Mouse (Mus musculus) hematopoietic stem cell, adult 5-6 weeks (primary cell): ENCODE data around the gene Gm10188. TPM values are rescaled to one million over a fixed set of nuclear protein-coding genes. Genes with fewer than 3 reads are reported as not detected.

Experiments
- ATAC-seq, 2 experiments: fragments of 125-278 bp in 1 of 2; replicated peaks in 1 of 2; 2 replicates each; pipeline ENCODE4 v1.8.0; 2016 to 2017; ENCODE audit warnings: inconsistent platforms in 2 of 2, mild to moderate bottlenecking in 2 of 2, moderate number of reproducible peaks in 2 of 2, low read depth in 1 of 2, moderate TSS enrichment in 1 of 2; ENCODE audit not compliant: low FRiP score in 2 of 2, poor library complexity in 2 of 2, severe bottlenecking in 2 of 2, insufficient read depth in 1 of 2, low TSS enrichment in 1 of 2
- total RNA-seq: library from RNA; stranded (forward); fragments of 172-1452, 232-1000 nt; gene quantifications from 2 replicates; pipeline ENCODE4 v1.2.3, GENCODE M21; 2017

Gene Gm10188
- total RNA-seq, 1 experiment from 2014 or later = not detected

GRCm38 (mm10) chr1:132234757-132235273, 5.2 kb upstream of the Gm10188 start:
- no peak for ATAC-seq

- ATAC-seq = no peak
Measured at GRCm38 (mm10) chr1:132233566-132233965, 4.0 kb upstream of the Gm10188 start.

GRCm38 (mm10) chr1:132231470-132232274, 2.1 kb upstream of the Gm10188 start:
- ATAC-seq = no peak

GRCm38 (mm10) chr1:132226297-132227080, 3.1 kb downstream of the Gm10188 start:
- no peak for ATAC-seq

GRCm38 (mm10) chr1:132222166-132222565, 7.4 kb downstream of the Gm10188 start:
- no peak for ATAC-seq

GRCm38 (mm10) chr1:132221627-132222026, 7.9 kb downstream of the Gm10188 start:
- ATAC-seq = no peak

GRCm38 (mm10) chr1:132216276-132216675, 13.3 kb downstream of the Gm10188 start:
- no peak for ATAC-seq

GRCm38 (mm10) chr1:132213076-132213475, 16.5 kb downstream of the Gm10188 start:
- ATAC-seq = no peak

GRCm38 (mm10) chr1:132212218-132212617, 17.3 kb downstream of the Gm10188 start:
- ATAC-seq = peak in 1 of 2 experiments; percentile 56; a peak in 1 of 4 replicates

GRCm38 (mm10) chr1:132211672-132212071, 17.9 kb downstream of the Gm10188 start:
- ATAC-seq = no peak

- ATAC-seq = no peak
Measured at GRCm38 (mm10) chr1:132210922-132211321, 18.6 kb downstream of the Gm10188 start.

GRCm38 (mm10) chr1:132209400-132209799, 20.2 kb downstream of the Gm10188 start:
- ATAC-seq = no peak

GRCm38 (mm10) chr1:132208154-132208553, 21.4 kb downstream of the Gm10188 start:
- ATAC-seq = no peak

- ATAC-seq = no peak
Measured at GRCm38 (mm10) chr1:132206828-132207227, 22.7 kb downstream of the Gm10188 start.

GRCm38 (mm10) chr1:132205958-132206357, 23.6 kb downstream of the Gm10188 start:
- ATAC-seq = no peak

GRCm38 (mm10) chr1:132202771-132203170, 26.8 kb downstream of the Gm10188 start:
- ATAC-seq = no peak

- ATAC-seq = no peak
Measured at GRCm38 (mm10) chr1:132201936-132202335, 27.6 kb downstream of the Gm10188 start.

- ATAC-seq = no peak
Measured at GRCm38 (mm10) chr1:132201511-132201860, 28.1 kb downstream of the Gm10188 start.
